Mouse (Mus musculus) WW6 (cell line): ENCODE measurements at regions not wholly inside any gene's neighbourhood (a gene's known extent, or its start where the extent isn't known, plus 50 kb on each side); places are given as distances from the start of the nearest gene placed in this dataset.

Source experiments
- DNase-seq: peaks from one replicate; pipeline ENCODE4 v3.0.0-alpha.2; 2013; ENCODE audit warnings: low read depth, low spot score

GRCm38 (mm10) chr10:6053207-6053606 is 131.0 kb upstream of the Rgs17 start:
- no peak for DNase-seq

GRCm38 (mm10) chr10:6043358-6043757 is 121.2 kb upstream of the Rgs17 start:
- no peak for DNase-seq

- no peak for DNase-seq
These were observed 117.6 kb upstream of the Rgs17 start for GRCm38 (mm10) chr10:6039771-6040170.

- peak; percentile 57 for DNase-seq
These were observed 113.7 kb upstream of the Rgs17 start for GRCm38 (mm10) chr10:6035792-6036487.

GRCm38 (mm10) chr10:6032469-6032868 is 110.3 kb upstream of the Rgs17 start:
- DNase-seq, result no peak

- no peak for DNase-seq
These were observed 105.4 kb upstream of the Rgs17 start for GRCm38 (mm10) chr10:6027551-6027950.

- no peak for DNase-seq
These were observed 104.1 kb upstream of the Rgs17 start for GRCm38 (mm10) chr10:6026317-6026716.

- DNase-seq, result no peak
These were observed 100.5 kb upstream of the Rgs17 start for GRCm38 (mm10) chr10:6022609-6023283.

- no peak for DNase-seq
These were observed 98.9 kb upstream of the Rgs17 start for GRCm38 (mm10) chr10:6020944-6021684.

GRCm38 (mm10) chr10:6013743-6014142 is 91.5 kb upstream of the Rgs17 start:
- DNase-seq, result no peak

- DNase-seq, result no peak
These were observed 89.3 kb upstream of the Rgs17 start for GRCm38 (mm10) chr10:6011541-6011940.

GRCm38 (mm10) chr10:6011029-6011428 is 88.8 kb upstream of the Rgs17 start:
- DNase-seq, result no peak

GRCm38 (mm10) chr10:6007238-6007972 is 85.2 kb upstream of the Rgs17 start:
- DNase-seq, result no peak

- no peak for DNase-seq
These were observed 59.2 kb upstream of the Rgs17 start for GRCm38 (mm10) chr10:5981433-5981832.

GRCm38 (mm10) chr10:5978534-5978933 is 56.3 kb upstream of the Rgs17 start:
- no peak for DNase-seq
